Mouse (Mus musculus): Measurements from ENCODE around the gene Stx16. TPM values are rescaled to one million over a fixed set of nuclear protein-coding genes. Genes with fewer than 3 reads are reported as not detected.

The Stx16 gene
- 7.8 and 12.2 TPM in 2 replicates for polyA plus RNA-seq (2016; fragmentation: Nextera tagmentation; extraction: Ambion mirVana)

DNA sequence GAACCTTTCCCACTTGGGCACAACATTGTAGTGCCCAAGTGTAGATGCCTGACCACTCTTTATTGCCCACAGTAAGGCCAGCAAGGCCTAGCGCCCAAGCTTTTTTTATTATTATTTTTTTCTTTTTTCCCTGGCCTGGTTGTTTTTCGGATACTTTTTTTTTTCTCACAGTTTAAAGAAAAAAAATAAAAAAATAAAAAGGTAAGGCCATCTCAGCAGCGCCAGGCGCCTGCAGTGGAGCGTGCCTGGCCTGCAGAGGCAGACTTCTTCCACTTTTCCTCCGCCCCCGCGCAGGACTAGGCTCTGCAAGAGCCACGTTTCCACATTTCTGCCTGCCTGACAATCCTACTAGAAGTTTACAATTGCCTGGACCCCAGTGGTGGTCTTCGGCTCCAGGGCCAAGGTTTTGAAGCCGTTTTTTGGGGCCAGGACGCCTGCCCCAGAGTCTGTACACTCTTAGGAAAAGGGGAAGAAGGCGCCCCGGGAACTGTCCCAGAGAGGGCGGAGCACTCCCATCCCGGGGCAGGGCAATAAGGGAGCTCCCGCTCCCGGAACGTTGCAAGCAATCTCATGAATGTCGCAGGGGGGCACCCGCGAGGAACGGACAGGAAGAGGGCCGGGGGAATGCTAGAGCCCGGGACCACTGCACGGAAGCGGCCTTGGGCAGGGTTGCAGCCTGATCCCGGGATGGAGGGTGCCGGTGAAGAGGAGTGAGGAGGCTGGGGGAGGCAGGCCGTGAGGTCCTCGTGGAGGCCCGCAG is at the start of gene Stx16:
Stx16 (plus strand) TSS at position 636 of the 760 bp plus-strand sequence.
- Histone ChIP-seq H3K4me1 (peaks cover 69% of the 10 kb centered on the region), H3K27me3 (ENCODE audit: low read depth, poor library complexity, severe bottlenecking) (no peaks in the 10 kb centered on the region), H3K4me3 (peak within 1 kb of the TSS; percentile 78), H3K9me3 (replicated peaks) (no peaks in the 10 kb centered on the region), H3K36me3 (no peaks in the 10 kb centered on the region), H3K27ac (replicated peaks) (peak within 1 kb of the TSS; percentile 87)
- DNase-seq (ENCODE audit: low spot score) = peak; percentile 93
- WGBS = under 1% methylated on average over 32 of the region's 32 CpGs

DNA sequence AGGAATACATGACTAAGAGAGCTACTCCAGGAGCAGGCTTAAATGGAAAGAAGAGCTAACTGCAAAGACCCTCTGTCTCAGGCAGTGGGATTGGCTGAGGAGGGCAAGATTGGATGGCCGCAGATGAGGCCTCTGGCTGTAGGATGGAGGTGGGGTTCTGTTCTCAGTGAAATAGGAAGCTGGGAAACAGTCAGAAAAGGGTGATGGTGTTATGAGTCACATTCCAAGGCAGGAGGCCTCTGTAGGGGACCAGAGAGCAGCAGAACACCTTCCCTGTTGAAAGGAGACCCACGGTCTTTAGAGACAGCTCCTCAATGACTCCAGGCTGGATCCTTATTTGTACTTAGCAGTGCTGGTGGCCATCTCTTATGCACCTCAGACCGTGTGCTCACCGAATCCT is 49.7 kb upstream of the Stx16 start:
- Histone ChIP-seq H3K36me3 (no peaks in the 10 kb centered on the region), H3K27ac (replicated peaks) (no peak overlapping the region), H3K4me1 (peaks cover 4% of the 10 kb centered on the region; the same call in 1 of the 2 replicates), H3K27me3 (ENCODE audit: low read depth, poor library complexity, severe bottlenecking) (no peaks in the 10 kb centered on the region), H3K4me3 (no peak overlapping the region), H3K9me3 (replicated peaks) (no peaks in the 10 kb centered on the region)
- WGBS = 82% methylated on average over 4 of the region's 4 CpGs
- DNase-seq (ENCODE audit: low spot score) = peak; percentile 7

DNA sequence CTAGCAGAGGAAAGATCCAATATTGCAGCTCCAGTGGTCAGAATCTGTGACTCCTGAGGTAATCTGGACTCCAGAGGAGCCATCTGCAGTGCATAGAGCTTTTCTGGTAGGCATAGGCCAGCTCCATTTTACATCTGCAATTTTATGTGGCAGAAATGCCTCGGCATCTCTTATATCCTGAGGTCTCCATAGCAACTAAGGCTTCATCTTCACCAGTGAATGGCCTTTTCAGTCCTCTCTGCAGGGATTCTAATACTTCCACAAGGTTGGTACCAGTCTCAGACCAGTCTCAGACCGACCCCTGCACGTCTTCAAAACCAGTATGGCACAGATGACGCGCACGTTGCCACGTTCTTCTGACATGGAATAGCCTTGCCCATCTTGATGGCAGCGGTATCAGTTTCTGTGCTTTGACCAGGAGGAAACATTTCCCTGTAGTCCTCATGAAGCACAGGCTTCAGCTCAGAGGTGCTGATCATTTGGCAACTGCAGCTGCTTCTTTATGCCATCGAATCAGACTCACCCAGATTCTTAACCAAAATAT is 42.8 kb upstream of the Stx16 start:
- H3K4me3 ChIP-seq = no peak overlapping the region
- DNase-seq (ENCODE audit: low spot score) = peak; percentile 9
- WGBS = 81% methylated on average over 9 of the region's 9 CpGs
- no peaks in the 10 kb centered on the region for H3K27me3 ChIP-seq (ENCODE audit: low read depth, poor library complexity, severe bottlenecking)
- H3K4me1 ChIP-seq = no peaks in the 10 kb centered on the region; the same call in 1 of the 2 replicates
- H3K36me3 ChIP-seq = no peaks in the 10 kb centered on the region
- no peak overlapping the region for H3K27ac ChIP-seq (replicated peaks)
- H3K9me3 ChIP-seq (replicated peaks) = no peaks in the 10 kb centered on the region

DNA sequence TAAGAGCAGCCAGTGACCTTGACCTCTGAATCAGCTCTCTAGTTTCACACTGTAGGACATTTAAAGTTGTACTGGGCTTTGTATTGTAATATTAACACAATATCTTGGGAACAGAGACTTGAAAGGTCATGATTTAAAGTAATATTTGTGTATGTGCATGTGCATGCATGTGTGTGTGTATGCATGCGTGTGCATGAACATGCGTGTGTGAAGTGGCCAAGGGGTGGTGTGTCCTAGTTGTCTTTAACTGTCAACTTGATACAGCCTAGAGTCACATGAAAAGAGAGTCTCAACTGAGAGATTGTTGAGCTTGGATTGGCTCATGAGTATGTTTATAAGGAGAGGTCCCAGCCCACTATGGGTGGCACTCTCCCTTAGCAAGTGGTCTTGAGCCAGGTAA is 28.5 kb upstream of the Stx16 start:
- 99% methylated on average over 2 of the region's 2 CpGs for WGBS
- no peak overlapping the region for H3K27ac ChIP-seq (replicated peaks)
- no peak for DNase-seq (ENCODE audit: low spot score)

DNA sequence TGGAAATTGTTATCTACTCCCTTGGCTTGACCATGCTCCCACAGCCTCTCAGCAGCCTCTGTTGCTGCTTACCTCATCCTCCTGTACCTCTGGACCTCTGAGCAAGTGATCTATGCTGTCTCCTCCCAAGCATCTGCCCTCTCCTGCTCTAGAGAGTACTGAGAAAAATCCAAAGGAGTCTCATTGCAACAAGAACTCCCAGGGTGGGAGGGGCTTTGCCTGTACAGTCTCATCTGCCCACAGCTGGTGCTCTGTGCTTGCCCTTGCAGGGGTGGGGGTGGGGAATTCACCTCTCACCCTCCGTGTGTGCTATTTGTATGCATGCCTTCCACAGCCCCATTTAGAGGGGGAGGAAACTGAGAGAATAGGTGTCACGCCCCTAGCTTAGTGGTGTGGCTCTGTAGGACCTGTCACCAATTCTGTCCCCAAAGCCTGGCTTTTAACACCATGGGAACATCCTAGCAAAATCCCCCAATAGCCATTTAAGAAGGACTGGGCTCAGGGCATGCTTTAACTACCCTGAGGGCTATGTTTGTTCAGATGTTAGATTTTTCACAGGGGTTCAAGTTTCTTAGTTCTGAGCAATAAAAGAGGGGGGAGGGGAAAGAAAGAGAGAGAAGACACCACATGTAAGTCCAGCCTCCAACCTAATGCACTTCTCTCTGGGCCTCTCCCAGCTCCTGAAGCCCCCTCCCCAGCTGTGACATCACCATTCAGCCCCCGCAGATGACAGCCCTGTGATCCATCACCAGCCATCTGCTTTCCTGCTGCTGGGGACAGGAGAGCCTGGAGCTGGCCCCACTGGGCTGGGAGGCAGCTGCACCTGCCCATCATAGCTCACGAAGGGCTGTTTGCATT is 26.4 kb upstream of the Stx16 start:
- Histone ChIP-seq H3K27ac (replicated peaks) (peak overlapping the region; percentile 77), H3K36me3 (no peaks in the 10 kb centered on the region), H3K4me3 (no peak overlapping the region), H3K9me3 (replicated peaks) (peaks cover 6% of the 10 kb centered on the region; the same call in 1 of the 2 replicates), H3K4me1 (peaks cover 40% of the 10 kb centered on the region), H3K27me3 (ENCODE audit: low read depth, poor library complexity, severe bottlenecking) (no peaks in the 10 kb centered on the region)
- WGBS = 13% methylated on average over 4 of the region's 4 CpGs
- DNase-seq (ENCODE audit: low spot score) = peak; percentile 64

More for the DNA sequence above, 28.5 kb upstream of the Stx16 start:
- Histone ChIP-seq H3K36me3 (no peaks in the 10 kb centered on the region), H3K4me1 (peaks cover 39% of the 10 kb centered on the region), H3K9me3 (replicated peaks) (peaks cover 6% of the 10 kb centered on the region; the same call in 1 of the 2 replicates), H3K27me3 (ENCODE audit: low read depth, poor library complexity, severe bottlenecking) (no peaks in the 10 kb centered on the region), H3K4me3 (no peak overlapping the region)

DNA sequence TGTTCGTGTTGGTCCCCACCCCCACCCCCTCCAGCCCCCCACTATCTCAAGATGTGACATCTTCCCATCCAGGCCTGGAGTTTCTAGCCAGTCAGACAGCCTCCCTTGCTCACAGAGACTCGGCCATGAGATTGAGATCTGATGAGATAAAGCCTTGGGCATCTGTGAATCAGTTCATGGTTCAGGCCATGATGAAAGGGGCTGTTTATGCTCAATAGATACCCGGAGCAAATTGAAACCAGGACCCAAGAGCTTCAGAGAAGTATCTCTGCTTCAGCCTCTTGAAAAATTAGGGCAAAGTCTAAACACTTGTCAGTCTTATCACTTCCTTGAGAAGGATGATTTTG is 25.8 kb upstream of the Stx16 start:
- 47% methylated on average over 3 of the region's 3 CpGs for WGBS
- H3K27me3 ChIP-seq (ENCODE audit: low read depth, poor library complexity, severe bottlenecking) = no peaks in the 10 kb centered on the region
- peak overlapping the region; percentile 77 for H3K27ac ChIP-seq (replicated peaks)
- DNase-seq (ENCODE audit: low spot score) = no peak
- H3K4me3 ChIP-seq = no peak overlapping the region
- H3K9me3 ChIP-seq (replicated peaks) = peaks cover 6% of the 10 kb centered on the region; the same call in 1 of the 2 replicates
- H3K4me1 ChIP-seq = peaks cover 40% of the 10 kb centered on the region
- H3K36me3 ChIP-seq = no peaks in the 10 kb centered on the region

DNA sequence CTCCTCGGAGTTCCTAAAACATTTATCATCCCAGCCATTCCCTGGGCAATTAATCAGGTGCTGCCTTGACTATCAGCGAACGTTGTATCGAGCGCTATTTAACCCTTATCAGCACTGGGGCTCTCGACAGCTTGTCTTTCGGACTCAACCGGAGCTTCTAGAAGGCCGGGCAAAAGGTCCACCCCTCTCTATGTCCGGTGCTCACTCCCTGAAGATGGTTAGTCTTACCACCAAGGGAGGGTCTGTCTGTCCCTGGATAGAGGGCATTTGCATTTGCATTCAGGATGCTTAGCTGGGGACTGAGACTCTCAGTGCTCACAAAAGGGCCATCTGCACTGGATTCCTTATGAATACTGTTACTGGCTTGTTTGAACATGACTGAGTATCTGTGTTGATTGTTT is 25.0 kb upstream of the Stx16 start:
- Histone ChIP-seq H3K4me3 (no peak overlapping the region), H3K27ac (replicated peaks) (peak overlapping the region; percentile 77), H3K9me3 (replicated peaks) (peaks cover 6% of the 10 kb centered on the region; the same call in 1 of the 2 replicates), H3K27me3 (ENCODE audit: low read depth, poor library complexity, severe bottlenecking) (no peaks in the 10 kb centered on the region), H3K4me1 (peaks cover 40% of the 10 kb centered on the region), H3K36me3 (no peaks in the 10 kb centered on the region)
- 29% methylated on average over 10 of the region's 10 CpGs for WGBS
- DNase-seq (ENCODE audit: low spot score) = peak; percentile 39

DNA sequence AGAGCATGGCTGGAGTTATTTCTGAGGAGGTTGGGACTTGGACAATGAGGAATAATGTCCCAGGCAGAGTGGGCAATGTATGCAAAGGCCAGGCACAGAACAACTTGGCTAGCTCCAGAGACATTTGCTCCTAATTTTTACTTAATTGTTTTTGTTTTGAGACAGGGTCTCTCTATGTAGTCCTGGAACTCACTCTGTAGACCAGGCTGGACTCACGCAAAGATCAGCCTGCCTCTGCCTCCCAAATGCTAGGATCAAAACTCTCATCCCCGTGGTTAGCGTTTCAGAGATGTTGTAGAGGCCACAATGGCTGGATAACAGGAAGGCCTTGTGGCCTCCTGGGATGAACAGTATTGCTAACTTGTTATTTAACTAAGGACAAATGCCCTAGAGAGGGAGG is 21.6 kb upstream of the Stx16 start:
- no peak for DNase-seq (ENCODE audit: low spot score)
- 0 out of 2 replicates have a peak, but pooled peaks cover 4% of the 10 kb centered on the region for H3K9me3 ChIP-seq (replicated peaks)
- H3K36me3 ChIP-seq = no peaks in the 10 kb centered on the region
- H3K4me3 ChIP-seq = no peak overlapping the region
- peaks cover 32% of the 10 kb centered on the region for H3K4me1 ChIP-seq
- no peaks in the 10 kb centered on the region for H3K27me3 ChIP-seq (ENCODE audit: low read depth, poor library complexity, severe bottlenecking)
- no peak overlapping the region for H3K27ac ChIP-seq (replicated peaks)
- WGBS = 89% methylated on average over 3 of the region's 3 CpGs

DNA sequence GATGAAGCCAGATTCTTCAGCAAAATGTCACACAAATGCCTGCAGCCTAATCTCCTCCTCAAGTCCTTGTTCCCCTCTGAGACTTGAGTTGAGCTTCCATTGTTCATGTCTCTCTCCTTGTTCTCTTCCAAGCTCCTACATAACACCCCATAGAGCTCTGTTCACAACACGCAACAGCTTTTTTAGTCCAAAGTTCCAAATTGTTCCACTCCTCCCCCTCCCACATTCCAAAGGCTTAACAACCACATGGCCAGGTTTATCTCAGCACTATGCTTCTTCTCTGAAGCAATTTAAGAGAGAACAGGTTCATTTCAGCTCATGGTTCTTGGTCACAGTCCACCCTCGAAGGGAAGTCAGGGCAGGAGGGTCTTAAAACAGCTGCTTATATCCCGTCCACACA is 18.4 kb upstream of the Stx16 start:
- Histone ChIP-seq H3K4me1 (peaks cover 12% of the 10 kb centered on the region), H3K4me3 (no peak overlapping the region), H3K27ac (replicated peaks) (no peak overlapping the region), H3K9me3 (replicated peaks) (0 out of 2 replicates have a peak, but pooled peaks cover 4% of the 10 kb centered on the region), H3K36me3 (no peaks in the 10 kb centered on the region), H3K27me3 (ENCODE audit: low read depth, poor library complexity, severe bottlenecking) (no peaks in the 10 kb centered on the region)
- WGBS = 80% methylated on average over 3 of the region's 3 CpGs
- no peak for DNase-seq (ENCODE audit: low spot score)

DNA sequence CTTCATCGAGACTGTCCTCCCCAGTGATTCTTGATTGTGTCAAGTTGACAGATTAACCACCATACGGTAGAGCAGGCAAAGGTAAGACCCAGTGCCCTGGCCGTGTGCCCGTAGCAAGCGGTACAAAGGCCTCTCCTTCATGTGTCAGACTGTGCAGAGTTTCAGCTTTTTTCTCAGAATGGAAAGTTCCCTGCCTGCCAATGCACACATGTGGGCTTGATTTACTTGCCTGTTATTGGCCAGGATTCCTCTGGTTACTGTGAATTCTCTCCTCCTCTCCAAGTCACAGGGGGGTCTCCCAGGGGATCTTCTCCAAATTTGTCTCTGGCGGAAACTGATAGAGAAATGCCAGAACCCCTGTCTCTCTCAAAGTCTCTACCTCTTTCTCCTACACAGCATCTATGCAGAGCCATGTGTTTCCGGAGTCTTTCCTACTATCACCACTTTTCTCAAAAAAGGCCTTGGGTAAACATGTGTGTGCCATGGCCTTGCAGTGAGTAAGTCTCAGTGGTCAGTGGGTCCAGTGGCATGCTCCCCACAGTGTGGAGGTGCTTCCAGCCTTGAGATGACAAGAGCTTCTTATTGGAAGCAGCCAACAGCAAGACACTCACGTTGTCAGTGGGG is 17.7 kb upstream of the Stx16 start:
- Histone ChIP-seq H3K27ac (replicated peaks) (no peak overlapping the region), H3K4me3 (no peak overlapping the region), H3K27me3 (ENCODE audit: low read depth, poor library complexity, severe bottlenecking) (no peaks in the 10 kb centered on the region), H3K36me3 (no peaks in the 10 kb centered on the region), H3K9me3 (replicated peaks) (0 out of 2 replicates have a peak, but pooled peaks cover 4% of the 10 kb centered on the region), H3K4me1 (peaks cover 12% of the 10 kb centered on the region)
- DNase-seq (ENCODE audit: low spot score) = no peak
- WGBS = 92% methylated on average over 8 of the region's 8 CpGs

DNA sequence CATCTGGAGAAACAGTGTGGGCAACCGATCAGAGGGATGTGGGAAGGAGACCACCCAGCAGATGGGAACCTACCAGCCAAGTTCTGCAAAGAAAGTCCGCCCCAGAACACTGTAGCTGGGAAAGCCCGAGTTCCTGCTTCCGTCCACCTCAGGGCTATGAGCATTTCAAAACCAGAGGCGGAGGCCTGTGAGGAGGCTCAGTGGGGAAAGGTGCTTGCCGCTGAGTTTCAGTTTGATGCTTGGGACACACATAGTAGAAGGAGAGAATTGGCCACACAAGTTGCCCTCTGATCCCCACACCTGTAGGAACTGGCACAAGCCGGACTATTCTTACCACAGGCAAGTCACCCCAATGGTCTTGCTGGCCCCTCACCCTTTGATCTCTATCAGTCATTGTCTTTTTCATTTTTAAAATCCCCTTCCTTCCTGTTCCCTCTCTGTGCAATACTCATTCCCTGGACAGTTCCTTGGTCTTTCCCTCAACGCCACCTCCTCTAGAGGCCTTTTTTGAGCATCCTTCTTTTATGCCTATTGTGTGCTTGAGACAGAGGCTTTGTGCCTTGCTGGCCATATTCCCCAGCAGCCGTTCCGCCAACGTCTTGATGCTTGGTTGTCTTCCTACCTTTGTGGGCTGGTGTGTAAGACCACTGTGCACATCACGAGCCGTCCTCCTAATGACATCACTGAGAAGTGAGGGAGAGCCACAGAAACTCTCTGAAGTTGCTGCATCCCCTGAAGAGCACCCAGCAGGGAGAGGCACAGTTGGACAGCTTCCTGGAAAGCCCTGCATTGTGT is 16.3 kb upstream of the Stx16 start:
- 89% methylated on average over 13 of the region's 13 CpGs for WGBS
- H3K27ac ChIP-seq (replicated peaks) = no peak overlapping the region
- 0 out of 2 replicates have a peak, but pooled peaks cover 4% of the 10 kb centered on the region for H3K9me3 ChIP-seq (replicated peaks)
- no peaks in the 10 kb centered on the region for H3K27me3 ChIP-seq (ENCODE audit: low read depth, poor library complexity, severe bottlenecking)
- no peak for DNase-seq (ENCODE audit: low spot score)
- peaks cover 12% of the 10 kb centered on the region for H3K4me1 ChIP-seq
- no peak overlapping the region for H3K4me3 ChIP-seq
- H3K36me3 ChIP-seq = no peaks in the 10 kb centered on the region
